Mouse (Mus musculus): ENCODE results near the gene Nfat5. TPM values are rescaled to one million over a fixed set of nuclear protein-coding genes. Genes with fewer than 3 reads are reported as not detected.

Gene Nfat5
- polyA plus RNA-seq, 1 experiment from 2014 or later: 15.6 TPM

DNA sequence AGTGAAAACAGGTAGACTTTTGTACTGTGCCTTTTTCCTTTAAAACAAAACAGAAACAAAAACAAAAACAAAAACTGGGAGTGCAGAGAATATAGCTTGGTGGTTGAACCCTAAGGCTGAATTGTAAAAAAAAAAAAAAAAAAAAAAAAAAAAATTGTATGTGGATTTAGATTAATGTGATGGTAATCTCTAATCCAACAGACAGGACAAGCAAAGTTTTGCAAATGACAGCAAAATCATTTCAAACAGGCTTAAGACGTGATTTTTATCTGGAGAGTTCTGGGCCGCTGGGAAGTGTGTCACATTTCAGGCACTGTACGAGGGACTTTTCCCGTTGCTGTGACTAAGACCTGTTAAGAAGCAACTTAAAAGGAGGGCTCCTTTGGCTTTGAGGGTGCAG lies 23.0 kb upstream of the Nfat5 start:
- no peaks in the 10 kb centered on the region for H3K9me3 ChIP-seq (ENCODE audit: control insufficient read depth, low read length)
- WGBS: 67% methylated on average over 4 of the region's 4 CpGs
- no peak for ATAC-seq (ENCODE audit: insufficient number of reproducible peaks, insufficient read depth, low FRiP score, low read depth)

GRCm38 (mm10) chr8:107270751-107271150 lies 22.5 kb upstream of the Nfat5 start:
- no peak overlapping the region for H3K9ac ChIP-seq (ENCODE audit: low read length)
- peaks cover 4 to 23% of the 10 kb centered on the region in 2 experiments for H3K4me1 ChIP-seq (ENCODE audit: control insufficient read depth in 2 of 2, insufficient read depth in 2 of 2, low read length in 2 of 2)
- H3K27ac ChIP-seq (replicated peaks in 1 of 2; ENCODE audit: control insufficient read depth in 1 of 2, insufficient read depth in 1 of 2, low read depth in 2 of 2, low read length in 2 of 2): no peak overlapping the region
- H3K4me2 ChIP-seq (ENCODE audit: low read length): no peak overlapping the region
- H3K9me3 ChIP-seq (ENCODE audit: control insufficient read depth, low read length): no peaks in the 10 kb centered on the region
- H3K4me3 ChIP-seq (ENCODE audit: control insufficient read depth in 1 of 2, insufficient read depth in 1 of 2, low read depth in 1 of 2, low read length in 2 of 2): no peak overlapping the region
- no peaks in the 10 kb centered on the region for H3K36me3 ChIP-seq (ENCODE audit: control insufficient read depth, insufficient read depth, low read length)
- no peaks in the 10 kb centered on the region for H3K27me3 ChIP-seq (ENCODE audit: control insufficient read depth, insufficient read depth, low read length)
- 69% methylated on average over 11 of the region's 11 CpGs for WGBS
- ATAC-seq (ENCODE audit: insufficient number of reproducible peaks, insufficient read depth, low FRiP score, low read depth): no peak

More for the DNA sequence above, 23.0 kb upstream of the Nfat5 start:
- Histone ChIP-seq H3K4me3 (ENCODE audit: control insufficient read depth in 1 of 2, insufficient read depth in 1 of 2, low read depth in 1 of 2, low read length in 2 of 2) (no peak overlapping the region), H3K27me3 (ENCODE audit: control insufficient read depth, insufficient read depth, low read length) (no peaks in the 10 kb centered on the region), H3K36me3 (ENCODE audit: control insufficient read depth, insufficient read depth, low read length) (no peaks in the 10 kb centered on the region), H3K9ac (ENCODE audit: low read length) (no peak overlapping the region), H3K4me1 (ENCODE audit: control insufficient read depth in 2 of 2, insufficient read depth in 2 of 2, low read length in 2 of 2) (peaks cover 5 to 28% of the 10 kb centered on the region in 2 experiments), H3K27ac (replicated peaks in 1 of 2; ENCODE audit: control insufficient read depth in 1 of 2, insufficient read depth in 1 of 2, low read depth in 2 of 2, low read length in 2 of 2) (no peak overlapping the region), H3K4me2 (ENCODE audit: low read length) (no peak overlapping the region)

- no peak overlapping the region for H3K9ac ChIP-seq (ENCODE audit: low read length)
- 65% methylated on average over 5 of the region's 5 CpGs for whole genome bisulfite sequencing
- H3K4me2 ChIP-seq (ENCODE audit: low read length): no peak overlapping the region
- no peak overlapping the region for H3K27ac ChIP-seq (replicated peaks in 1 of 2; ENCODE audit: control insufficient read depth in 1 of 2, insufficient read depth in 1 of 2, low read depth in 2 of 2, low read length in 2 of 2)
- no peaks in the 10 kb centered on the region for H3K4me1 ChIP-seq (ENCODE audit: control insufficient read depth in 2 of 2, insufficient read depth in 2 of 2, low read length in 2 of 2)
- H3K27me3 ChIP-seq (ENCODE audit: control insufficient read depth, insufficient read depth, low read length): no peaks in the 10 kb centered on the region
- no peaks in the 10 kb centered on the region for H3K9me3 ChIP-seq (ENCODE audit: control insufficient read depth, low read length)
- H3K4me3 ChIP-seq (ENCODE audit: control insufficient read depth in 1 of 2, insufficient read depth in 1 of 2, low read depth in 1 of 2, low read length in 2 of 2): no peak overlapping the region
- no peaks in the 10 kb centered on the region for H3K36me3 ChIP-seq (ENCODE audit: control insufficient read depth, insufficient read depth, low read length)
- no peak for ATAC-seq (ENCODE audit: insufficient number of reproducible peaks, insufficient read depth, low FRiP score, low read depth)
Measured at GRCm38 (mm10) chr8:107277323-107277883, 15.9 kb upstream of the Nfat5 start.

GRCm38 (mm10) chr8:107278571-107278970 lies 14.7 kb upstream of the Nfat5 start:
- Histone ChIP-seq H3K4me2 (ENCODE audit: low read length) (no peak overlapping the region), H3K4me3 (ENCODE audit: control insufficient read depth in 1 of 2, insufficient read depth in 1 of 2, low read depth in 1 of 2, low read length in 2 of 2) (no peak overlapping the region), H3K36me3 (ENCODE audit: control insufficient read depth, insufficient read depth, low read length) (no peaks in the 10 kb centered on the region), H3K27ac (replicated peaks in 1 of 2; ENCODE audit: control insufficient read depth in 1 of 2, insufficient read depth in 1 of 2, low read depth in 2 of 2, low read length in 2 of 2) (no peak overlapping the region), H3K9me3 (ENCODE audit: control insufficient read depth, low read length) (no peaks in the 10 kb centered on the region), H3K27me3 (ENCODE audit: control insufficient read depth, insufficient read depth, low read length) (no peaks in the 10 kb centered on the region), H3K4me1 (ENCODE audit: control insufficient read depth in 2 of 2, insufficient read depth in 2 of 2, low read length in 2 of 2) (no peaks in the 10 kb centered on the region), H3K9ac (ENCODE audit: low read length) (no peak overlapping the region)
- no peak for ATAC-seq (ENCODE audit: insufficient number of reproducible peaks, insufficient read depth, low FRiP score, low read depth)
- WGBS: 67% methylated on average over 1 of the region's 1 CpGs

GRCm38 (mm10) chr8:107286686-107287085 lies 6.6 kb upstream of the Nfat5 start:
- no peak overlapping the region for H3K4me2 ChIP-seq (ENCODE audit: low read length)
- no peaks in the 10 kb centered on the region for H3K9me3 ChIP-seq (ENCODE audit: control insufficient read depth, low read length)
- H3K4me3 ChIP-seq (ENCODE audit: control insufficient read depth in 1 of 2, insufficient read depth in 1 of 2, low read depth in 1 of 2, low read length in 2 of 2): no peak overlapping the region
- H3K4me1 ChIP-seq (ENCODE audit: control insufficient read depth in 2 of 2, insufficient read depth in 2 of 2, low read length in 2 of 2): no peaks in the 10 kb centered on the region
- 64% methylated on average over 9 of the region's 9 CpGs for WGBS
- H3K9ac ChIP-seq (ENCODE audit: low read length): no peak overlapping the region
- ATAC-seq (ENCODE audit: insufficient number of reproducible peaks, insufficient read depth, low FRiP score, low read depth): no peak
- no peak overlapping the region for H3K27ac ChIP-seq (replicated peaks in 1 of 2; ENCODE audit: control insufficient read depth in 1 of 2, insufficient read depth in 1 of 2, low read depth in 2 of 2, low read length in 2 of 2)
- H3K36me3 ChIP-seq (ENCODE audit: control insufficient read depth, insufficient read depth, low read length): no peaks in the 10 kb centered on the region
- H3K27me3 ChIP-seq (ENCODE audit: control insufficient read depth, insufficient read depth, low read length): no peaks in the 10 kb centered on the region

- H3K27ac ChIP-seq (replicated peaks in 1 of 2; ENCODE audit: control insufficient read depth in 1 of 2, insufficient read depth in 1 of 2, low read depth in 2 of 2, low read length in 2 of 2): no peak overlapping the region
- WGBS: 72% methylated on average over 5 of the region's 5 CpGs
- H3K9me3 ChIP-seq (ENCODE audit: control insufficient read depth, low read length): no peaks in the 10 kb centered on the region
- H3K4me3 ChIP-seq (ENCODE audit: control insufficient read depth in 1 of 2, insufficient read depth in 1 of 2, low read depth in 1 of 2, low read length in 2 of 2): no peak overlapping the region
- no peaks in the 10 kb centered on the region for H3K36me3 ChIP-seq (ENCODE audit: control insufficient read depth, insufficient read depth, low read length)
- ATAC-seq (ENCODE audit: insufficient number of reproducible peaks, insufficient read depth, low FRiP score, low read depth): no peak
- no peak overlapping the region for H3K9ac ChIP-seq (ENCODE audit: low read length)
- no peaks in the 10 kb centered on the region for H3K27me3 ChIP-seq (ENCODE audit: control insufficient read depth, insufficient read depth, low read length)
- peaks cover 0 to 4% of the 10 kb centered on the region in 2 experiments; a peak in 2 of 4 replicates for H3K4me1 ChIP-seq (ENCODE audit: control insufficient read depth in 2 of 2, insufficient read depth in 2 of 2, low read length in 2 of 2)
- no peak overlapping the region for H3K4me2 ChIP-seq (ENCODE audit: low read length)
Measured at GRCm38 (mm10) chr8:107287522-107287921, 5.7 kb upstream of the Nfat5 start.

GRCm38 (mm10) chr8:107291171-107291601 lies 2.1 kb upstream of the Nfat5 start:
- H3K9me3 ChIP-seq (ENCODE audit: control insufficient read depth, low read length): no peaks in the 10 kb centered on the region
- H3K9ac ChIP-seq (ENCODE audit: low read length): no peak overlapping the region
- no peaks in the 10 kb centered on the region for H3K27me3 ChIP-seq (ENCODE audit: control insufficient read depth, insufficient read depth, low read length)
- H3K27ac ChIP-seq (replicated peaks in 1 of 2; ENCODE audit: control insufficient read depth in 1 of 2, insufficient read depth in 1 of 2, low read depth in 2 of 2, low read length in 2 of 2): no peak overlapping the region
- no peak for ATAC-seq (ENCODE audit: insufficient number of reproducible peaks, insufficient read depth, low FRiP score, low read depth)
- no peak overlapping the region for H3K4me2 ChIP-seq (ENCODE audit: low read length)
- WGBS: 72% methylated on average over 4 of the region's 4 CpGs
- peaks cover 0 to 15% of the 10 kb centered on the region in 2 experiments; a peak in 2 of 4 replicates for H3K4me1 ChIP-seq (ENCODE audit: control insufficient read depth in 2 of 2, insufficient read depth in 2 of 2, low read length in 2 of 2)
- no peaks in the 10 kb centered on the region for H3K36me3 ChIP-seq (ENCODE audit: control insufficient read depth, insufficient read depth, low read length)
- H3K4me3 ChIP-seq (ENCODE audit: control insufficient read depth in 1 of 2, insufficient read depth in 1 of 2, low read depth in 1 of 2, low read length in 2 of 2): no peak overlapping the region

Measured in heart, embryonic 14.5 days (tissue).